Mouse (Mus musculus) adrenal gland, adult (tissue): ENCODE measurements at regions not wholly inside any gene's neighbourhood (a gene's known extent, or its start where the extent isn't known, plus 50 kb on each side); places are given as distances from the start of the nearest gene placed in this dataset.

Experiments used
- DNase-seq, 2 experiments: peaks; one replicate each; pipeline ENCODE4 v3.0.0; 2022 to 2023; ENCODE audit warnings: low spot score in 1 of 2; ENCODE audit not compliant: inconsistent age in 2 of 2

- DNase-seq: no peak
Observed at GRCm38 (mm10) chr14:109583084-109583483, 669.1 kb upstream of the Slitrk1 start.

GRCm38 (mm10) chr14:109579672-109580071 is 665.7 kb upstream of the Slitrk1 start:
- no peak for DNase-seq

GRCm38 (mm10) chr14:109550603-109551002 is 636.6 kb upstream of the Slitrk1 start:
- peak in 1 of 2 experiments; percentile 11 for DNase-seq

GRCm38 (mm10) chr14:109514920-109515319 is 601.0 kb upstream of the Slitrk1 start:
- DNase-seq: no peak
